Mouse (Mus musculus) cerebellum, postnatal 14 days (tissue): ENCODE data around the gene Ech1.
A peak's percentile ranks its signal among the peaks of the same experiment; 100 is the strongest.

Source experiments
- DNase-seq, 2 experiments: peaks; one replicate each; pipeline ENCODE4 v3.0.0; 2021; ENCODE audit warnings: mixed read lengths in 2 of 2

Gene Ech1

DNA sequence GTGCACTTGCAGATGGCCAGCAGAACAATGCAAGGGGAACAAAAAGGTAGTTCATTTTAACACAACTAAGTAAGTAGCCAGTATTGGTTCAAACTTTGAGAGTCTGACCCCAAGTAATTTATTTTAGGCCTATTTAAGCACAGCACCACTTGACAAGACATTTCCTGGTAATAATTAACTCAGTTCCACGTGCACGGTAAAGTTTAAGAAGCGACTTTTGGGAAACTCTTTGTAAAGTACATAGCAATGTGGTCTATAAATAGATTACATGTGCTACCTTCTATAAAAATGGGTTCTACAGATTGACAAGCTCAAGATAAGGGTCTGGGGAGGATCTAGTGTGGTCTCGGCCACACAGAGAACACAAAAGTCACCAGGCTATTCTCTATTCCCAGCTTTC, 21.3 kb upstream of the Ech1 start:
- DNase-seq = no peak

DNA sequence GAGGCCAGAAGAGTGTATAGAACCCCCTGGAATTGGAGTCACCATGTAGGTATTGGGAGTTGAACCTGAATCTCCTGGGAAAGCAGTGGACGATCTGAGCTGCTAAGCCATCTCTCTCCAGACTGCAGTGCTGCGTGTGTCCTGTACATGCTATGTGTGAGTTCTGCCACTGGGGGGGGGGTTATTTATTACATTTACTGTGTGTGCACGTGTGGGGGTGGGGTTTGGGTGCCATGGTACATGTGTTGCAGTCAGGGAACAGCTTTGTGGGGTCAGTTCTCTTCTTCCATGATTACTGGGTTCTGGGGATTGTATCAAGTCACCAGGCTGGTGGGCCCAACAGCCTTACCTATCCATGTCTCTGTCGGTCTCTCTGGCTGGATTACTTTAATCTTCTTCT, 18.1 kb upstream of the Ech1 start:
- DNase-seq = peak in 1 of 2 experiments; percentile 55

DNA sequence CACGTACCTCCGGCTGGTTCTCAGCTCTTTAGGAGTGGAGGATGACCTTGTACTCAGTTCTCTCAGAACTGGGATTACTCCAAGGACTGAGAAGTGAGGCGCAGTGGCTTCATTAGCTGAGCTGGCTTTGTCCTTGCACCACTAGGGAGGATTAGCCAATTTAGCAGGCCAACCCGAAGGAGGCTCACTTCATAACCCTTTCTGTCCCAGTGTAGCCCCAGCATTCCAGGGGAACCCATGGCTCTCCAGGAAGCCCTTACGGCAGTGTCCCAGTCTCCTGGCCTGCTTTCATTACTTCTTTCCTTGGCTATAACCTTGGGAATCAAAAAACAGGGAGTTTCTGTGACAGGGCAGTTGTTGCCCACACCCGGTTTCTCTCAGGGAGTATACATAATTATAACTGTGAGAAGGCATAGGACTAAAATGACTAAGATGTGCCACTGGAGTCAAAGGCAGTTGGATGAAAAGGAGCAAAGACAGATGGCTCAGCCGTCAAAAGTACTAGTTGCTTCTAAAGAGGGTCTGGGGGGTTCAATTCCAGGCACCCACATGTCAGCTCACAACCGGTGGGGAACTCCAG, 17.3 kb upstream of the Ech1 start:
- no peak for DNase-seq

DNA sequence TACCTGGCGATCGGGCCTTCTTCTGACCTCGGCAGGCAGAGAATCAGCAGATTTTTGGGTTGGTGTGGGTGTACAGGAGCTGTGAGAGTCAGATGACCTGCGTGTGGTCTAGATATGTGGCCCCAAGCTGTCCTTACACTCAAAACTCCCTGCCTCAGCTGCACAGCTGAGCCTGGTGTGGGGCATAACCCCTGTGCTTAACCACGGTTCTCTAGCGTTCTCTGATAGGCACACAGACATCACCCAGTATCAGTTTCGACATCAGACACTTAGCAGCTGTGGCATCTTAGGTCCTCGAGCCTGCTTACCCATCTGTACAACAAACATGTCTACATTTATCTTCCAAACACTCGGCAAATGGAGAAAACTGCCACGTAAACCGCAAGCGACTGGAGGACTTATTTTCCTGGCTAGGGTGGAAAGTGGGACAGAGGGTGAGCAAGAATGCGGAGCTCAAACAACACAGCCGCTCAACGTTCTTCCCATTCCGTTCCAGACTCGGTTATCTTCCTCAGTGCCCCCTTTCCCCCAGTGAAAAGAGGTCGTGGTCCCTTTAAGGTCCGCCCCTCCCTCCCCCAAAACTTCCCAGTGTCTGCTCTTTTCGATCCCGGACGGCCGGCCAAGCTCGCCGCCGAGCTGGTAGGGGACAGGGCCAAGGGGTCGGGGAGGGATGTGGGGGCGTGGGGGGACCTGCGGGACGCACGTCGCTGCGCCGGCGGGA, 16.6 kb upstream of the Ech1 start, which contains the start of gene Hnrnpl:
Gene Hnrnpl, plus strand, starts transcription at position 321 of the 721 bp plus-strand sequence.
- DNase-seq = no peak

DNA sequence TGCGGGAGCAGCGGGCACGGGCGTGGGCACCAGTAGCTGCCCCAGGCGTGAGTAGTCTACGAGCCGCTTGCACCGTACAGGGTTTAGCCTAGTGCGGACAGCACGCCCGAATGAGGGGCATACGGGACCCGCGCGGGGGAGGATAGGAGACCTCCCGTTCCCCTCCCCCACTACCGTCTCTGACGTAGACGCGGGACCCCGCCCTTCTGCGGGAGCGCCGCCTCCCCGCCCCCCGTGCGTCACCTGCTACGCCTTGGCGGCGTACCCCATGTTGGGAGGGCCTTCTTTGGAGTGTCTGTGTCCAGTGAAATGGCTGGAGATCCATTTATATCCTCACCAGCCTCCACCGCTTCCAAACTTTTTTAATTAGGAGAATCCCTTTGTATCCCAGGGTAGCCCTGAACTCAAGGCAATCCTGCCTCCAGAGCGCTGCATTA, 16.0 kb upstream of the Ech1 start:
- DNase-seq = peak; percentile 98 to 99

DNA sequence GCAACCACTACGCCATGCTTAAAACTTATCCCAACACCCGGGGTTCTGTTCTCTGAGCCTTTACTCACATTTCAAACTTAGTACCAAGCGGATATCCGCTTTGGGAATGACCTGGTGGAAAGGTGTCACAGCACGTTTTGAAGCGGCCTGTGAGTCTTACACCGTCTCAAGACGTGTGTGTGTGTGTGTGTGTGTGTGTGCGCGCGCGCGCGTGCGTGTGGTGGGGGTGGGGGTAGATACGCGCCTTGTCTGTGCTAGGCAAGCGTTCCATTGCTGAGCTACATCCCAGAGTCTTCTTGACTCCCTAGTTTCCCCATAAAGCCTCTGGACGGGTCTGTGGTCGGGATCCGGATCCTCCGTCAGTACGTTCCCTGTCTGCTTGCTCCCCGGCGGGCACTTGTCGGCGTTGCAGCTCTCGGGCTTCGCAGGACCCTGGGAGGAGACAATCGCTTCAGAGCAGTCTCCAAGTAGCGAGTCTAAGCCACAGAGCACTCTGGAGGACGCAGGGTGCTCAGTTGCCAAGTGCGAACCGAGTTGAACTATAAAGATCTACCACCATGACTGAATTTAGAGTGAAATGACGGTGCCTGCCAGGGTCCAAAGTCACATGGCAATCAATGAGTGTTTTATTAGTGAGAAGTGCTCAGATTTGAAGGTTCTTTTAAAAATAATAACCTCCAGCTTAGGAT, 15.5 kb upstream of the Ech1 start:
- peak; percentile 75 to 83 for DNase-seq

DNA sequence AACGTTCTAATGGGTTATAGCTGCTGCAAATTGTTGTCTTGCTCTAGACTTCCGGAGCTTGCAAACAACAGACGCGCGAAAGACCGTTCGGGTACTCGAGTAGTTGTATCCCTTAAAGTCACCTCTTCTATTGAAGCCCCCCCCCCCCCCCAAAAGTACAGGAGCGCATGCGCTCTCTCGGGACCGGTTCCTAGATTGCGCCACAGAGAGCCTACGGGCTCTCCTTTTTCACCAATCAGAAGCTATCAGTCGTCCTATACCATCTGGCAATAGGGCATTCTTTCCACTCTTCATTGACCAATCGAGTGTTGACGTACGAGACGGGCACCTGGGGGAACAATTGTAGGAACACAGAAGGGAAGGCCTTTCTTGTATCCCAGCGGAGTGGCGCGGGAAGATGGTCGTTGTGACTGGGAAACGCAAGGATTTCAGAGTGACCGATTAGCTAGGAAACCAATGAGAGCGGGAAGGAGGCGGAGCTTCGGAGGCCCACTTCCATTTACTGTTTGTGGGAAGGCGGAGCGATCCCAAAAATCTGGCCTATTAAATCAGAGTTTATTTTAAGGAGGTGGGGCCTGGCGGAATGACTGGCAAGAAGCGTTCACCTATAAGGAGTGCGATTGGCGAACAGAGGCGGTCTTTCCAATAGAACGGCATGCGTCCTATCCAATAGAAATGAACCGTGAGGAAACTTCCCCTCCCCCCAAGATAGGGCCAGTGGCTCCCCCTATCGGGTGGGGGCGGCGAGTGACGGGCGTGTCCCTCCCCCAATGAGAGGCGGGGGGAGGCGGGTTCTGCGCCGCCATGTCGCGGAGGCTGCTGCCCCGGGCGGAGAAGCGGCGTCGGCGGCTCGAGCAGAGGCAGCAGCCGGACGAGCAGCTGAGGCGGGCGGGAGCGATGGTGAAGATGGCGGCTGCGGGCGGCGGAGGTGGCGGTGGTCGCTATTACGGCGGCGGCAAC, 14.6 kb upstream of the Ech1 start:
- peak; percentile 99 for DNase-seq

DNA sequence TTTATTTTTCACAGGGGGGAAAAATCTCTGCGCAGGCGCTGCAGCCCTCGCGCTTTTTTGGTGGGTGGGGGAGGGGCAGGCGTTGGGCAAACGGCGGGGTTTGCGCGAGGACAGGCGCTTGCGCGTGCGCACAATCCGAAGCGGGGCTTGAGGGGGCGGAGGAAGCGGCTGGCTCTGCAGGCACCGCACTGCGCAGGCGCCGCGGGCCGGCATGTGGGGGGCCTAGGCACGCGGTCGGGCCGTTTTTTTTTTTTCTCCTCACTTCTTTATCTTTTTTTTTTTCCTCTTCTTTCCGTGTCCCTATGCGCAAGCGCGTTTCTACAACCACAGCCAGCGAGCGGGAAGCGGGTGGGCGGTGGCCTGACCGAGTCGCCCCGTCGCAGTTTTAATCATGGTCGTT, 13.8 kb upstream of the Ech1 start:
- peak; percentile 96 to 99 for DNase-seq

DNA sequence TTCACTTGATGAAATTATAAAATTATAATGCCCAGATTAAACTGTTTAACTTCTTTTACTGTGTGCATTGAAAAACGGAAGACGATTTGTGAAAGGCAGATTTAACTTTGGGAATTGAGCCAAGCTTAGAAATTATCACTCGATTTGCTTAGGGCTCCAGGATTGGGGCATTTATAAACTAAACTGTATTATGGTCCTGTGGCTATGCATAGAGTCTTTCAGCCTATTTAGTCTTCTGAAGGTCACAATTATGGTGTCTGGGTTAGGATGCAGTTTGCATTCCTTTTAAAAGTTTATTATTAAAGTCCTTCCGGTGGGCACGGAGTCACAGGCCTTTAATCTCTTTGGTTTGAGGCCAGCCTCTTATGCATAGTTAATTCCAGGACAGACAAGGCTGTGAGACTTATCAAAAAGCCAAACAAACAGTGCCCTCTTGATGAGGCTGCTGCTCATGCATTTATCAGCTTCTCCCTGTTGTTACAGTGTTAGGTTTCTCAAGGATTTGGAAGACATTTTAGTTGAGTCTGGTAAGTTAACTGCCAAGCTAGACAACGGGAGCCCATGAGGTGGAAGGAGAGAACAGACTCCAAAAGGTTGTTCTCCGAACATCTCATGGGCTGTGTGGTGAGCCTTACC, 13.3 kb upstream of the Ech1 start:
- no peak for DNase-seq

DNA sequence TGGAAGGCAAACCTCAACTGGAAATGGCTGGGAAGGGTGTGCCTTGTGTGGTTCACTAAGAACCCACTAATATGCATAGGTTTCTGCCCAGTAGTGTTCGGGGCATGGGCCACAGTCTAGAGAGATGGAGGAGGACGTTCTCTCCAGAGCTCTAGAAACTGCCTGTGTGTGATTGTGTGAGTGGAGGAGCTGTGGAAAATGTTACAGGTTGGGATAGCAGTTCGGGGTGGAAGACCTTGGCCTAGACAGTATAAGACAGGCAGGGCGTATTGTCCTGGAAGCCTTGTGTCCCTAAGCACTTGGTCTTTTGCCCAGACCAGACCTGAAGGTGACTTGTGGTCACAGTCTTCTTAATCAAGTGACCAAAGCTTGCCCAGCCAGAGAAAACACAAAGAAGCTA, 12.6 kb upstream of the Ech1 start:
- DNase-seq = no peak

DNA sequence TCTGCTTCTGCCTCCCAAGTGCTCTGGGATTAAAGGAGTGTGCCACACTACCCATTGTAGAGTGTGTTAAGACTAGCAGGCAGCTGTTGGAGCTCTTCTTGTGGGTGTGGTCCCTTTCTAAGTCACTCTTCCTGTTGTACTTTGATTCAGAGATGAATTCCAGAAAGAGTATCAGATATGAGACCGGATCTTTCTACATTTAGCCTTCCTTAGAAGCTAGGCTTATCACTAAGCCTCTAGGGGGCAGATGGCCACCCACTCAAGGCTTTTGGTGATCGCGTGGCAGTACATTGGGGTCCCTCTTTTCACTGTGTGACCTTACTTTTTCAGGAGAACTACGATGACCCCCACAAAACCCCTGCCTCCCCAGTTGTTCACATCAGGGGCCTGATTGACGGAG, 12.1 kb upstream of the Ech1 start:
- no peak for DNase-seq

DNA sequence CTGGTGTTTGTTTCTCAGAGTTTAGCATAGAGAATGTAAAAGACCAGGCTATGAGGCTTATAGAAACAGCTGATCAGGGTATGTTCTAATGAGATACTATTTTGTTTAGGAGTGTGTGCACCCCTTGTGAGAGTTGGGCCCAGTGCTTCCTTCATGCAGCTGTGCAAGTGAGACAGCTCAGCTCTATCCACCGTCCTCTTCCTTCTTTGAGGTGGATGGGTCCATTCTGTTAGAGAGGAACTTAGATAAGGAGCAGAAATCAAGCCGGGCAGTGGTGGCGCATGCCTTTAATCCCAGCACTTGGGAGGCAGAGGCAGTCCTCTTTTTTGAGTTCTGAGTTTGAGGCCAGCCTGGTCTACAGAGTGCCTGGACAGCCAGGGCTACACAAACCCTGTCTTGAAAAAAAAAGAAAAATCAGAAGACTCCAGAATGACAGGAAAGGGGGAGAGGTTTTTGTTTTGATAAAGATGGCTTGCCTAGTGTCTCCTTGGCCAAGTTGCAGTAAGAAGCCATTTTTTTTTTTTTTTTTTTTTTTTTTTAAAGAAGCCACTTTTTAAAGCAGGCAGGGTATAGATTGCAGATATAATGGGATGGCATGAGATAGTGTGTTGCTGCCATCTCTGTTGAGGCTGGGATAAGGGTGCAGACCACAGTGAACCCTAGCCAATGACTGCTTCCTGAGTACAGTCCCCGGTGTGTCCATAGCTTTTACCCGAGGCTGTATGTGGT, 10.5 kb upstream of the Ech1 start:
- no peak for DNase-seq

DNA sequence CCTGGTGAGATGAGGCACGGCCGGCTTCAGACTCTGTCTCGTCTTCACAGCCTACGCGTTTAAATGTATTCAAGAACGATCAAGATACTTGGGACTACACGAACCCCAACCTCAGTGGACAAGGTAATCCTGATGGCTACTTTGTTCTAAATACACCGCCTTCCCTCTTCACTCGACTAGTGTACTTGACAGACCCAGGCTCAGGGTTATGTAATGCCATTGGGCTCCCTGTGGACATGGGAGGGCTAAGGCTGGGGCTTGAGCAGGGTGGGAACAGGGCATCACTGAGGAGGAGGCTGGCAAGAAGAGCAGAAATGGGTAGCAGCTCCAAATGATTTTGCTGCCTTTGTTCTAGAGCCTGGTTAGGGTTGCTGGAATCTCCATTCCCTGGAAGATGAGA, 9.8 kb upstream of the Ech1 start:
- DNase-seq = no peak

DNA sequence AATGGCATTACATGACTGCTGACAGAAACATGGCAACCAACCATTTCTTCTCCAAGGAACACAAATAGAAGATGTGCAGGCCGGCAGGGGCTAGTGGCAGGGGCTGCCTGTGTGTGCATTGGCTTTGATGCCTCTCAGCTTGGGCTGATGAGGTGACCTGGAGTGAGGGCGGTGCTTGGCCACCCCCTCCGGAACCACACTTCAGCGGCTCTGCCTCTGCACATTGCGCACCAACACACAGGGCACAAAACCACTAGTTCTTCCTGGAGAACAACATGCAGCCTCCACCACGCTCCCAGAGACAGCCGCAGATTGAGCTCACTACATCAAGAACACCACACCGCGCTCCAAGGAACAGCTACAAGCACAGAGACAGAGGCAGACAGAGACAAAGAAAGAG, 8.8 kb upstream of the Ech1 start:
- DNase-seq = no peak

DNA sequence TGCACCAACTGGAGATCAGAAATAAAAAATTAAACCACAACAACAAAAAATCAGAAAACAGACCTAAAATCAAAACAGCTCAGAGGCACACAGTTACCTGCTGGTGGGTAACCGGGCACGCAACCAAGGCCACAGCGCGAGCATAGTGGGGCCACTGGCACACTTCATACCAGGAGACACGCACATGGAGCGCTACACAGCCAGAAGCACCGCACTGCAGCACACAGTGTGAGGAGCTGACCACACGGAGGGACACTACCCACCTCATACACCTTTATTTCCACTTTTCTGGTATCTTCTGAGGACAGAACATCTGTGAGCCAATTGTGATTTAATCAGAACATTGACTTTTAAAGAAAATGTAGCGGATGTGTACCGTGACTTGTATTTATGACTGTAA, 8.1 kb upstream of the Ech1 start:
- DNase-seq = no peak

DNA sequence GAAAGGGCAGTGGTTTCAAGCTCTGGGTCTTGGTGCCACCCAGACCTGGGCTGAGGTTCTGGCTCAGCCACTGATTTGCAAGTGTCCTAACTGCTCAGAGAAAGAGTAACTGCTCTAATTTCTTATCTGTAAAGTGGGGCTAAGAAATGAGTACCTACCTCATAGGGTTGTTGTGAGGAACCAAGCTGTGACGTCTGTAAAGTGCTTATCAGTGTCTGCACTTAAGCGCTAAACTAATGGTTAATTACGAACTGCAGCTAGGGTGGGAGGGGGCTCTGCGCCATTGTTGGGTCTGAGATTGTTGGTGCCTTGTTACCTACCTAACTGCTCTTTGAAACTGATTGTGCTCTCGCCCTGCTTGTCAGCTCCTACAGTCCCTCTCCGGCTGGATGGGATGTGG, 7.5 kb upstream of the Ech1 start:
- no peak for DNase-seq

DNA sequence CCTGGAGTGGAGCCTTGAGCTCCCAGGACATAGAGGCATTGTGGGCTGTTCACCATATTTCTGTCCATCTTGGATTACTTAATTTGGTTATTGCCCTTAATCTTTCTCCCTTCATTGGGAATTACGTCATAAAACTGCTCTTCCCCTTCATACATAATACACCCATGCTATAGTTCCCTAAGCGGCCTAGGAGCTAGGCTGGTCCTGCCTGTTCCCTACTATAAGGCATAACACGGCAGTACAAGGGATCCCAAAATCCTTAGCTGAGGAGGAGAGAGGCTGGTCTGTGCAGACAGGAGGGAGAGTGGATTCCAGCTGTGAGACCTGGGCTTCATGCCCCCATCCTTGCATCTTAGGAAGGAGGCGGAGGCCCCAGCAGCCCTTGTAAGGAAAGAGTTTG, 7.1 kb upstream of the Ech1 start:
- no peak for DNase-seq

DNA sequence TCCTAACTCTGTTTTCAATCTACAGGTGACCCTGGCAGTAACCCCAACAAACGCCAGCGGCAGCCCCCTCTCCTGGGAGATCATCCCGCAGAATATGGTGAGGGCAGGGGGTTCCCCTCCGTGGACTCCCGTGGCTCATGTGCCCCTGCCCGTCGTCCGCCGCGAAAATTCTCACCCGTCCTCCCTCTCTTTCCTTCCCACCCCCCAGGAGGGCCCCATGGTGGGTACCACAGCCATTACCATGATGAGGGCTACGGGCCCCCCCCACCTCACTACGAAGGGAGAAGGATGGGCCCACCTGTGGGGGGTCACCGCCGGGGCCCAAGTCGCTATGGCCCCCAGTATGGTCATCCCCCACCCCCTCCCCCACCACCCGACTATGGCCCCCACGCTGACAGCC, 6.6 kb upstream of the Ech1 start:
- no peak for DNase-seq

DNA sequence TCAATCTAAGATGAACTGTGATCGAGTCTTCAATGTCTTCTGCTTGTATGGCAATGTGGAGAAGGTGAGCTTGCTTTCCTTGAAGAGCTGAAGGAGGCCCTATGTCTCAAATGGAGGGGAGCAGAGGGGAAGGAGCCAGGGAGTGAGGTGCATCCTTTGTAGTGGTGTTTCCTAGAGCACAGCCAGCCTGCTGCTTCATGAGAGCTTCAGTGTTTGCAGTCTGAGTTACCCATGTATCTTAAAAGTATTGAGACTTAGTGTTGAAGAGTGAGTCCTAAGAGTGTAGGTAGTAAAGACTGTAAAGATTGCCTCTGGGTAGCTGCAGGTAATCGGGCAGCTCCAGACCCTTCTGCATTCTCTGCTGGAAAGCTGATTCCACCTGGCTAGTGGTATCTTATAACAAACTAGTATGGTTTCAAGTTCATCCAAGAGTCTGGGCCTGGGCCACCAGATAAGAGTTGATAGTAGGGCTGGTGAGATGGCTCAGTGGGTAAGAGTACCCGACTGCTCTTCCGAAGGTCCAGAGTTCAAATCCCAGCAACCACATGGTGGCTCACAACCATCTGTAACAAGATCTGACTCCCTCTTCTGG, 6.1 kb upstream of the Ech1 start:
- no peak for DNase-seq

DNA sequence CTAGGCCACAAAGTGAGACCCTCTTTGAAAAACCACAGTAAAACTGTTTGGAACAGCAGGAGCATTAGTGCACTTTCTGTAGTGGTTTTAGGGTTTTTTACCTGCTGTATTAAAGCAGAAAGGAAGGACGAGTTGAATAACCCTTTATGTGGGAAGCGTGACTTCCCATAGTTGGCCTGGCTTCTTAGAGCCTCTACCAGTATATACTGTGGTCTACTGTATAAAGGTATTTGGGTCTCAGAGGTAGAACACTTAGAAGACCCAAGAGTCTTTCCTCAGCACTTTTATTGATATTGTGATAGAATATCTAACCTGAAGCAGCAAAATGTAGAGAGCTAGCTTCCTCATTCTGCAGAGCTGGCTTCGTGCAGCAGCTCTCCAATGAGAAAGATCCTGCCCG, 5.4 kb upstream of the Ech1 start:
- DNase-seq = no peak
